Mouse (Mus musculus) embryonic facial prominence, embryonic 11.5 days (tissue): ENCODE measurements around the gene Lrrk1. TPM values are rescaled to one million over a fixed set of nuclear protein-coding genes. Genes with fewer than 3 reads are reported as not detected.

Experiments
- ATAC-seq: fragments of 200-750 bp; cut with Nextera tagmentation; replicated peaks from 2 replicates; pipeline ENCODE4 v1.8.0; 2017; ENCODE audit warnings: low read depth; ENCODE audit not compliant: insufficient number of reproducible peaks, low FRiP score, low TSS enrichment
- DNase-seq: peaks from one replicate; pipeline ENCODE4 v3.0.0-alpha.2; 2015; ENCODE audit warnings: low spot score
- H3K27ac ChIP-seq: fragments of 300-500 bp; sonication (generic); replicated peaks from 2 replicates; pipeline ENCODE4 v1.5.1; 2014; ENCODE audit warnings: mild to moderate bottlenecking, low read depth, low read length, control low read depth
- H3K27me3 ChIP-seq: fragments of 300-500 bp; sonication (generic); 2 replicates; pipeline ENCODE4 v1.6.1; 2014; ENCODE audit warnings: mild to moderate bottlenecking, low read length, moderate library complexity, mixed read lengths; ENCODE audit not compliant: control insufficient read depth, insufficient read depth
- H3K36me3 ChIP-seq: fragments of 300-500 bp; sonication (generic); replicated peaks from 2 replicates; pipeline ENCODE4 v1.6.1; 2014; ENCODE audit warnings: low read depth, mild to moderate bottlenecking, low read length, moderate library complexity, mixed read lengths; ENCODE audit not compliant: control insufficient read depth, insufficient read depth
- H3K4me1 ChIP-seq: fragments of 300-500 bp; sonication (generic); 2 replicates; pipeline ENCODE4 v1.6.1; 2014; ENCODE audit warnings: low read length, mixed read lengths; ENCODE audit not compliant: control insufficient read depth, insufficient read depth
- H3K4me2 ChIP-seq: fragments of 300-500 bp; sonication (generic); 2 replicates; pipeline ENCODE4 v1.6.1; 2014; ENCODE audit warnings: low read depth, mild to moderate bottlenecking, control low read depth, low read length, moderate library complexity
- H3K4me3 ChIP-seq: fragments of 300-500 bp; sonication (generic); 2 replicates; pipeline ENCODE4 v1.5.1; 2014; ENCODE audit warnings: low read depth, low read length, control low read depth
- H3K9ac ChIP-seq: fragments of 300-500 bp; sonication (generic); replicated peaks from 2 replicates; pipeline ENCODE4 v1.6.1; 2014; ENCODE audit warnings: mild to moderate bottlenecking, control low read depth, low read length
- H3K9me3 ChIP-seq: fragments of 300-500 bp; sonication (generic); replicated peaks from 2 replicates; pipeline ENCODE4 v1.6.1; 2016; ENCODE audit warnings: mild to moderate bottlenecking, low read length, inconsistent platforms, mixed read lengths; ENCODE audit not compliant: control insufficient read depth
- WGBS: fragments of 180-500 bp; shearing (Covaris S2); extraction: QIAGEN DNeasy Blood & Tissue Kit; methylation state at CpG from one replicate; pipeline ENCODE4 v1.1.7; 2014; 5-methylcytosine and 5-hydroxymethylcytosine counted together
- polyA plus RNA-seq: library from polyadenylated mRNA; unstranded; fragments of >200 nt; fragmentation: Nextera tagmentation; extraction: Ambion mirVana; gene quantifications from 2 replicates; pipeline ENCODE4 v1.2.1, GENCODE M21; 2014

The Lrrk1 gene
- polyA plus RNA-seq, 1 experiment from 2014 or later = 3.1 TPM

DNA sequence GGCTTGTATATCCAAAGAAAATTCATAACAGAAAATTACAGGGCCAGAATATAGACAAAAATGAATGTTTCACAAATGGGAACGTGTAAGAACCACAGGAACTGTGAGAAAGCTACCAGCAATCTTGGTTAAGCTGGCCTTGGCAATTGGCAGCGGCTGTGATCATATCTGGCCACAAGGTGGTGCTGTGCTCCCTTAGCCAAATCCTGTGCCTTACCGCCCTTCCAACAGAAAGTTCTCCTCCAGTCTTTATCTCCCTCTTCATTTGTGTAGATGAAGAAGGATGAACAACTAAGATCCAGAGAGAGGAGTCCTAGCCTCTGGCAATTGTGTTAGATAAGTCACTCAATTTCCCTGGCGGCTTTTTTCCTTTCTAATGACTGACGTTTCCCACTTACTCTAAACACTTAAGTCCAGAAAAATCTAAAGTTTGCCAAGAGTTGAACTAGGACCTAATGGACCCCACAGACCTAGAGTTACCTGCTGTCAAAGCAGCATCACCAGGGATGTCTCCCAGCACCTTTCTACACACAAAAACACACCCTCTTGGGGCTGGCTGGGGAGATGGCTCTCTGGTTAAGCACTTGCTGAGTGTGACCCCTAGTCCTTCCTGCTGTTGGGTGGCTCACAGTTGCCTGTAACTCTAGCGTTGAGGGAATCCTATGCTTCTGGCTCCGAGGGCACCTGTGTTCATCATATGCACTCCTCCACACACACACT, 78.0 kb downstream of the Lrrk1 start:
- H3K27ac ChIP-seq = no peak overlapping the region
- no peaks in the 10 kb centered on the region for H3K36me3 ChIP-seq
- WGBS = 39% methylated on average over 7 of the region's 7 CpGs
- no peaks in the 10 kb centered on the region for H3K9me3 ChIP-seq
- H3K4me2 ChIP-seq = no peak overlapping the region
- ATAC-seq = no peak
- H3K4me3 ChIP-seq = no peak overlapping the region
- H3K27me3 ChIP-seq = no peaks in the 10 kb centered on the region
- H3K4me1 ChIP-seq = no peaks in the 10 kb centered on the region
- peak; percentile 88 for DNase-seq
- H3K9ac ChIP-seq = no peak overlapping the region

DNA sequence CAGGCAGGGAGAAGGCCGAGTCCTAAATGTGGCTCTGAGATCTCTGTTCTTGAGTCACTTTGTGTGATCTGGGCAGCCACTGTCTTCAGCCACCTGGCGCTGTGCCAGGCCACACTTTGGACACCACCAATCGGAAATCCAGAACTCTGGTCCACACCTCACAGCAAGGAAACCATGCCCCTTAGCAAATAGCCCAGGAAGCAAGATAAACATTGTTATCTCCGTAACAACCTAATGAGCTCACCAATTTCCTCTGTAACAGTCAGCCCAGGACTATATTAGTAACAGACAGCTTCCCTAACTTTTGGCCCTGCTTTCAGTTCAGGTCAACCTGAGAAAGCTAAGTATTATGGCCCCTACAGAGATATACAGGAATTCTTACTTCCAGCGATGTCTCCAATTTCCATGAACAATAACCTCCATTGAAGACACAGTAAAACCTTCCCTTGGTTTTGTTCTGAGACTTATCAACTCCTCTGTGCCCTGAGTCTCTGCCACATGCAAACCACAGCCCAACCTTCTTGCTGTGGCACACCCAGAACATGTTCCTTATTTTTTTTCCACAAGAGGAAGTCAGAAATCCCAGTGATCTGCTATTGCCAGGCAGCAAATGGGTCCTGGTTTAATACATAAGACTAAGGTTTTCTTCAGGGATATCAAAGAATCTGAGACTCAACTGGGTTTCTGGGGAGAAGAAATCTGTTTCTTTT, 78.8 kb downstream of the Lrrk1 start:
- H3K4me2 ChIP-seq = no peak overlapping the region
- 74% methylated on average over 5 of the region's 5 CpGs for WGBS
- no peaks in the 10 kb centered on the region for H3K9me3 ChIP-seq
- H3K9ac ChIP-seq = no peak overlapping the region
- H3K27ac ChIP-seq = no peak overlapping the region
- ATAC-seq = no peak
- H3K4me3 ChIP-seq = no peak overlapping the region
- H3K27me3 ChIP-seq = no peaks in the 10 kb centered on the region
- H3K36me3 ChIP-seq = no peaks in the 10 kb centered on the region
- no peaks in the 10 kb centered on the region for H3K4me1 ChIP-seq
- DNase-seq = no peak

DNA sequence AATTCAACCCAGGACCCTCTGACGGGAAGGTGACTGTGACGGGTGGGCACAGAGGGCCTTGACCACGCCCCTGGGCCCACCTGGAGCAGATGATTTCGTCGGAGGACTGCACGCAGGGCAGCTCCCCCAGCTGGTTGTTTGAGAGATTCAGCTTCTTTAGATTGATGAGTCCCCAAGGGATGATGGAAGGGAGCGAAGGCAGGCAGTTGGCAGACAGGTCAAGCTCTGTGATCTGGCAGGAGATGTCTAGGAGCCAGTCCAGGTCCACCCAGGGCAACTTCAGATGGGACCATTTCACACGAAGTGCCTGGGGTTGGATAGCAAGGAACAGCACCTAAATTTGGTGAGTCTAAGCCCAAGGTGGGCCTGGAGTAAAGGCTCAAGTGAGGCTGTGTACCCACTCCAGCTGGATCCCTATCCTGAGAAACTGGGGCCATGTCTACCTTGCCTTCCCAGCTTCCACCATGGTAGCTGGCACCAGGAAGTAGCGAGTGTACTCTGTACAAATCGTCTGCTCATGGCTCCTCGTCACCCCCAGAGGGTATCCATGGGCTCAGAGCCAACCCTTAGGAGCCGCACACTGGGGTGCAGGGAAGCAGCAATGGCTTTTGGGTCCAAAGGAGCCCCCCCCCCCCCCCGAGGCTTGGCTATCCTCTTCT, 79.4 kb downstream of the Lrrk1 start:
- WGBS = 77% methylated on average over 13 of the region's 13 CpGs
- no peak overlapping the region for H3K4me2 ChIP-seq
- no peak for ATAC-seq
- DNase-seq = no peak
- H3K27ac ChIP-seq = no peak overlapping the region
- no peaks in the 10 kb centered on the region for H3K4me1 ChIP-seq
- H3K36me3 ChIP-seq = no peaks in the 10 kb centered on the region
- no peaks in the 10 kb centered on the region for H3K27me3 ChIP-seq
- H3K9me3 ChIP-seq = no peaks in the 10 kb centered on the region
- H3K9ac ChIP-seq = no peak overlapping the region
- no peak overlapping the region for H3K4me3 ChIP-seq

DNA sequence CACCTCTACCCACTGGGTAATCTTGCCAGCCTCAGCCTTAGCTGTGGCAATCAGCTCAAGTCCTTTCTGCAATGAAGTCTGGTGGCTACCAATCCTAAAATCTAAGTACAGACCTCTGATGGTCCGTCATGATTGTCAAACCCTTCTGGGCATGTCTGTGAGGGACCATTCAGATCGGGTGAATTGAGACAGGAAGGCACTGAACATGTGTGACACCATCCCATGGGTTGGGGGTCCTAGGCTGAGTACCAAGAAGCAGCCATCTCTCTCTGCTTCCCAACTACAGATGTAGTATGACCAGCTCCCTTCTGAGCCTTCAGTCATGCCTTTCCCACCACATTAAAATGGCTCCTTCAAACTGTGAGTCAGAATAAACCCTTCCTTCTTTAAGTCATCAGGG, 80.4 kb downstream of the Lrrk1 start:
- Histone ChIP-seq H3K27me3 (no peaks in the 10 kb centered on the region), H3K4me3 (no peak overlapping the region), H3K27ac (no peak overlapping the region), H3K4me1 (no peaks in the 10 kb centered on the region), H3K9me3 (no peaks in the 10 kb centered on the region), H3K4me2 (no peak overlapping the region), H3K36me3 (no peaks in the 10 kb centered on the region), H3K9ac (no peak overlapping the region)
- ATAC-seq (no peak), DNase-seq (no peak)
- 73% methylated on average over 2 of the region's 2 CpGs for WGBS

DNA sequence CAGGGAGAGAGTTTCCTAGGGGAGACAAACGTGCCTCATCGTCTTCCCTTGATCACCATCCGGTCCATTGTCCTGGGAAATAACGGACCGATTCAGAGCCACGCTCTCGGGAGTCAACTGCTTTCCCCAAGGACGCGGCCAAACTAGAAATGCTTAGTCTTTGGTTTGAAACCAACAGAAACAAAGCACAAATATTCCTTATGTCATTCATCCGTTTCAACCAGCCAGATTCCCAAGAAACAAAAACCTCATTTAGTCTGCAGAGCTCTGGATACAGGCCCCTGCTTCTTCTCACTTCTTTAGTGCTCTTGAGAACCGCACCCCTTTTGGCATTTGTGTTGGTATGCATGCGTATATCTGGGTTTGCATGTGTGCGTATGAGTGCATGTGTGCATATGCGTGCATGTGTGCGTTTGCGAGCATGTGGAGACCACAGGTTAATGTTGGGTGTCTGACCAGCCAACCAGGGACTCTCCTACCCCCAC, 82.4 kb downstream of the Lrrk1 start:
- H3K4me1 ChIP-seq = no peaks in the 10 kb centered on the region
- H3K27me3 ChIP-seq = no peaks in the 10 kb centered on the region
- WGBS = 82% methylated on average over 16 of the region's 16 CpGs
- ATAC-seq (no peak), DNase-seq (no peak)
- no peak overlapping the region for H3K4me2 ChIP-seq
- no peaks in the 10 kb centered on the region for H3K36me3 ChIP-seq
- H3K9ac ChIP-seq = no peak overlapping the region
- no peak overlapping the region for H3K4me3 ChIP-seq
- no peaks in the 10 kb centered on the region for H3K9me3 ChIP-seq
- H3K27ac ChIP-seq = no peak overlapping the region

DNA sequence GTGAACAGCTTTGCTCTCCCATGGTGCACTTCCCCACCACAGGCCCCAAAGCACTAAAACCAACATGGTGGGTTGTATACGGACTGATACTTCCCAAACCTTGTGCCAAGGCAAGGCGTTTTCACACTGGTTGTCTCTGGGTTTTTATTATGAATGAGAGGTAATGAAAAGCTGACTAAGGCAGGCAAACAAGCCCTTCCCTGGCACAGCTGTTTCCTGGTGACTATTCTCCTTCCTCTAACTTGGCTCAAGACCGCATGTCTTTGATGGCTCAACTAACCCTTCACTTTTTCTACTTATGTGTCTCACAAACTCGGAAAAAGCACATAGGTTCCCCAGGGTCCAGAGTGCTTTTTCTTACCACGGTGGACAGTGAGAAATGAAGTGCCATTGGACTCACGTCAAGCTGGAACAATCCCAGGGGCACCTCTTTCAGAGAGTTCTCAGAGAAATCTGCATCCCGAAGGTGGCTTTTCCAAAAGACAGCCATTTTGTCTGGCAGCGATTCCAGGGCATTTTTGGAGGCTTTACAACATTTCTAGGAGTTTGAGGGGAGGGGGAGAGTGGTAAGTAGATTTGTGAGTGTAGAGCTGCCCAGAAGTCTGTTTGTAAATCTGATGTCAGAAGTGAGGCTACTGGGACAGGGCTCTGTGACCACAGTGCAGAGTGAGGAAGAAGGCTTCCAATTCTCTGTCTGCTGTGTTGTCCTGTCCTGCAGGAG, 83.0 kb downstream of the Lrrk1 start:
- DNase-seq (no peak), ATAC-seq (no peak)
- no peaks in the 10 kb centered on the region for H3K4me1 ChIP-seq
- H3K9me3 ChIP-seq = no peaks in the 10 kb centered on the region
- H3K27ac ChIP-seq = no peak overlapping the region
- no peak overlapping the region for H3K4me2 ChIP-seq
- H3K27me3 ChIP-seq = no peaks in the 10 kb centered on the region
- H3K9ac ChIP-seq = no peak overlapping the region
- H3K4me3 ChIP-seq = no peak overlapping the region
- H3K36me3 ChIP-seq = no peaks in the 10 kb centered on the region
- WGBS = 87% methylated on average over 8 of the region's 8 CpGs

DNA sequence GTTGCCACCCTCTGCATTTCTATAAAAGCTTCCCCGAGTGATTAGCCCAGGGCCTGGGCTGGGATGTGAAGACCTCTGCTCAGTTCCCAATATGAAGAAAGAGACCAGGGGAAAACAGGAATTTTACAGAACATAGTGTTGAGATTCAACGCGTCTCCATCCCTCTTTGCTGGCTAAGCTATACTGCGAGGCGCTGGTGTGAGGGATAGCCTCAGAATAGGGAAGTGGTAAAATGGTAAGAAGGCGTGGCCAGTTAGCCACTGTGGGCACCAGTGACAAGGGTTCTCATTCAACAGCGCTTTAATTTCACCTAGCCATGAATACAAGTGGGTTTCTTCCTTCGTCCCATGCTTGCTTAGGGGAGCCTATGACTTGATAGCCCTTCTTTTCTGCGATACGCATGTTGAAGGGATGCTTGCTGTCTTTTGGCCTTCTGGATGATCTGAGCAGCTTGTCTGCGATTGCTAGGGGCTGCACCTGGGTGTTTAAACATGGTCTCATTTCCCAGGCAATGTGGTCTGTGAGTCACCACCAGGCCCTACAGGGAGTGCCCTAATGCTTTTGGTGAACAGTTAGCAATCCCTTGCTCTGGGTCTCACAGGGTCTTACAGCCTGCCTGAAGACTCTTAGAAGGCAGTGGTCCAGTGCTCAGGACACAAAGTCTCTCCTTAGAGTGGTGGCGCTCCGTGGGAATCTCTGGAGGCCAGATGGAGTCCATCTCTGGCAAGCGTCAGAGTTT, 84.1 kb downstream of the Lrrk1 start:
- no peak for ATAC-seq
- Histone ChIP-seq H3K4me1 (no peaks in the 10 kb centered on the region), H3K4me2 (no peak overlapping the region), H3K9me3 (no peaks in the 10 kb centered on the region), H3K9ac (no peak overlapping the region), H3K27ac (no peak overlapping the region), H3K4me3 (no peak overlapping the region), H3K27me3 (no peaks in the 10 kb centered on the region), H3K36me3 (no peaks in the 10 kb centered on the region)
- WGBS = 90% methylated on average over 14 of the region's 14 CpGs
- no peak for DNase-seq
